Mouse (Mus musculus): ENCODE results near the gene Plac9b. TPM values are rescaled to one million over a fixed set of nuclear protein-coding genes. Genes with fewer than 3 reads are reported as not detected.

Plac9b gene
- polyA plus RNA-seq (2015; fragmentation: Nextera tagmentation; extraction: Ambion mirVana) = 12.7 and 28.5 TPM in 2 replicates

DNA sequence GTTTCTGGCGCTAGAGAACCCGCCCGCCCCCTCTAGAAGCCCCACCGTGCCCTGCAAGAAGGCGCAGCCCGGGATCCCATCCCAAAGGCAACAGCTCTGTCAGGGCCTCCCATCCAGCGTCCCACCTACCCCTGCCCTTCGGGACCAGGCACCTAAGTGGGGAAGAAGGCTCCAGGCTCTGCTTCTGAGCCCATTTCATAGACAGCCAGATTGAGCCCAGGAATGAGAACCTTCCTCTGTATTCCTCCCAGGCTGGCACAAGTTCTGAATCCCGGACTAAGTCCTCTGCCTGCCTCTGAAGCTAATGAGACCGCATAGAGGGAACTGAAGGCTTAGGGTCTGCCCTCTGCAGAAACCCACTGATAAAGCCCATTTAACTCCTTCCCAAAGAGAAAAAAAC, at the start of gene Plac9b:
Gene Plac9b (minus strand): TSS at position 101 of the 400 bp plus-strand sequence.

DNA sequence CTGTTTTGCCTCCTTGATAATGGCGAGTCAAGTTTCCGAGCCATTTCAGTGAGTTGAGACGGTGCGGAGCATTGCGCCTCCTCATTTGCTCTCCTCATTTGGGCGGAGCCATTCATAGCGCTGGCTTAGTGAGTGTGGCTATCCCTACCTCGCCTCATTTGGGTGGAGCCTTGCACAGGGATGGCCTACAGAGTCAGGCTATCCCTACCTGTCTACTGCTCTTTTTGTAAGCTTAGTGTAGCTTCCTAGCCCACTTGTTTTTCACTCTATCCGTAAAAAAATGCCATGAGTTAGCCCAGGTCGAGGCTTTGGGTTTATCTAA, 24.6 kb upstream of the Plac9b start, which contains the start of gene Tmem254b:
Gene Tmem254b (minus strand): TSS at position 116 of the 322 bp plus-strand sequence.

DNA sequence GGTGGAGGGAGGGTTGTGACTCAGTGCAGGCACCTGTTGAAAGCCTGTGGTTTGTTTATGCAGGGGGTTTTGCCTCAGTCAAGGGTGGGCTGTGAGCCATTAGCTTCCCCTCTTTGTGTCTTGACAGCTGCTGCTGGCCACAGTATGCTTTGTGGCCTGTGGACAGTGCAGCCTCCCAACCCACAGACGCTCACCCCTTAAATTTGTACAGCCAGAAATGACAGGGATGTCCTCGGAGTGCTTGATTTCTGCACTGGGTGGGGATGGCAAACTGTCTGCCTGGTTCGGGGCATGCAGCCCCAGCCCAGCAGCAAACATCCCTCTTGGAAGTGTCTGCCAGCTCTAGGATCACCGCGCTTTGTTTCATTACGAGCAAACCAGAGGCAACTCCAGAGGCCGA, 64.1 kb downstream of the Plac9b start, which contains the start of gene Duxbl2:
Gene Duxbl2 (plus strand): TSS at position 200 of the 400 bp plus-strand sequence.

Other genes with a start within 250 kb of the Plac9b start
- 0.14 TPM in 1 of 2 replicates, not detected in the other for gene Cphx1, start 244.2 kb downstream of the Plac9b start, polyA plus RNA-seq (2015; fragmentation: Nextera tagmentation; extraction: Ambion mirVana)
- gene Duxbl1, start 203.9 kb downstream of the Plac9b start, polyA plus RNA-seq (2015; fragmentation: Nextera tagmentation; extraction: Ambion mirVana) = 0.96 and 1.5 TPM in 2 replicates
- gene Gm9780, start 139.8 kb downstream of the Plac9b start, polyA plus RNA-seq (2015; fragmentation: Nextera tagmentation; extraction: Ambion mirVana) = 20.3 and 21.9 TPM in 2 replicates
- gene Tmem254c, start 115.1 kb downstream of the Plac9b start, polyA plus RNA-seq (2015; fragmentation: Nextera tagmentation; extraction: Ambion mirVana) = 50.8 and 54.5 TPM in 2 replicates
- gene Cphx2, start 101.0 kb downstream of the Plac9b start, polyA plus RNA-seq (2015; fragmentation: Nextera tagmentation; extraction: Ambion mirVana) = not detected in 2 replicates
- not detected in 2 replicates for gene Cphx3, start 100.2 kb downstream of the Plac9b start, polyA plus RNA-seq (2015; fragmentation: Nextera tagmentation; extraction: Ambion mirVana)
- gene Duxbl2, start 64.1 kb downstream of the Plac9b start, polyA plus RNA-seq (2015; fragmentation: Nextera tagmentation; extraction: Ambion mirVana) = not detected in 2 replicates
- gene Tmem254b, start 24.6 kb upstream of the Plac9b start, polyA plus RNA-seq (2015; fragmentation: Nextera tagmentation; extraction: Ambion mirVana) = 24.6 and 32.0 TPM in 2 replicates
- 2.7 TPM in 2 replicates for gene Duxbl3, start 75.5 kb upstream of the Plac9b start, polyA plus RNA-seq (2015; fragmentation: Nextera tagmentation; extraction: Ambion mirVana)